Mouse (Mus musculus) cerebellum, adult 18-20 months (tissue): ENCODE results near the gene Cntnap5a.

ENCODE experiments used
- DNase-seq, 2 experiments: peaks; one replicate each; pipeline ENCODE4 v3.0.0; 2021

The Cntnap5a gene

GRCm38 (mm10) chr1:116367572-116367971, 683.0 kb downstream of the Cntnap5a start:
- DNase-seq = no peak

- no peak for DNase-seq
Measured at GRCm38 (mm10) chr1:116370817-116371216, 686.3 kb downstream of the Cntnap5a start.

GRCm38 (mm10) chr1:116373551-116373950, 689.0 kb downstream of the Cntnap5a start:
- DNase-seq = no peak

GRCm38 (mm10) chr1:116392390-116392789, 707.8 kb downstream of the Cntnap5a start:
- DNase-seq = no peak

GRCm38 (mm10) chr1:116401996-116402656, 717.6 kb downstream of the Cntnap5a start:
- DNase-seq = no peak

- no peak for DNase-seq
Measured at GRCm38 (mm10) chr1:116409836-116410235, 725.3 kb downstream of the Cntnap5a start.

- DNase-seq = no peak
Measured at GRCm38 (mm10) chr1:116428396-116428795, 743.8 kb downstream of the Cntnap5a start.

- no peak for DNase-seq
Measured at GRCm38 (mm10) chr1:116455115-116455717, 770.7 kb downstream of the Cntnap5a start.

GRCm38 (mm10) chr1:116477703-116478102, 793.1 kb downstream of the Cntnap5a start:
- peak; percentile 4 to 38 for DNase-seq

- no peak for DNase-seq
Measured at GRCm38 (mm10) chr1:116488780-116489569, 804.4 kb downstream of the Cntnap5a start.

- no peak for DNase-seq
Measured at GRCm38 (mm10) chr1:116577969-116578666, 893.6 kb downstream of the Cntnap5a start.

GRCm38 (mm10) chr1:116616272-116616671, 931.7 kb downstream of the Cntnap5a start:
- DNase-seq = no peak
